Comparison of ENCODE assay signal across 21 mouse cellular contexts in the genomic region with DNA sequence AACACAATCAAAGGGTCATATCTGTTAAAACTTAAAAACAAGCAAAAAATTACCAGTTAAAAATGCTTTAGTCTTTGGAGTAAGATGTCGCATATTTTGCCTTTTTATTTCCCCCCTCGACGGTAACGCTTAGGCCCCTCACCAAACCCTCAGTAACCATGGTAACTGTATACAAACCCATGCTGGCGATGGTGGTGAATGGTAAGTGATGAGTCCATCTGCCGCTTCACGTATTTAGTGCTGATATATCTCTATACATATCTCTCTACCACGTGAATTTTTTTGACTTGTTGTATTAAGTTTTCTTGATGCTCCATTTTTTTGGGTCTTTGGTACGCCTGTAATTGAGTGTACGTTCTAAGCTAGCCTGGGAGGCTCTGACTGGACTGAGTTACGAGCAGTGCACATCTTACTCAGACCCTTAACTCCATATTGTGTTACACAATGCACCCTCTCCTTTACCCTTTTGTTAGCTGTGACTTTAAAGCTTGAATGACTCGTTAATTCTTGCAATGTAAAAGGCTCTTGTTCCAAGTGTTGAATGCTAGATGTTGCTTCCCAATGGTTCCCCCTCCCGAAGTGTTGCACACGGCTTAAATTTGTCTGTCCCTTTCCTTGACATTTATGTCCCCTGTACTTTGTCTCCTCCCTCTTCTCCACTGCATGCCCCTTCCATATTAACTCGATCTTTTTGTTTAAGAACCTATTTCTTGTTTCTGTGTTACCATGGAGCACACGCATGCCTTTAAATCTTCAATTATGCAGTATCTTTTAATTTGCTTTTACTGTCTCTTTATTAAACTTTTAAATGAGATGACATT.
DNase-seq lines count a peak whose midpoint lies in the region; ATAC-seq and TF ChIP-seq lines count a peak whose summit lies in the region.
"Had no signal": no experiment of that assay in that cellular context is flagged by ENCODE, and none has a peak within 500 bp of the region (broad histone marks: within the 10 kb centered on the region; RNA-seq: fewer than 3 reads in every experiment).

No protein-coding gene starts in this region.

- H3K27me3 ChIP-seq in forebrain, postnatal 0 days (ENCODE audit: insufficient read depth, low read length), result no peaks in the 10 kb centered on the region
- no peaks in the 10 kb centered on the region for H3K27me3 ChIP-seq in forebrain, embryonic 10.5 days (ENCODE audit: poor library complexity, severe bottlenecking)
- no peaks in the 10 kb centered on the region for H3K27me3 ChIP-seq in neural tube, embryonic 11.5 days (ENCODE audit: control insufficient read depth, insufficient read depth, low read length)
- no peaks in the 10 kb centered on the region for H3K27me3 ChIP-seq in neural tube, embryonic 14.5 days (ENCODE audit: control insufficient read depth, insufficient read depth, low read length)
- H3K27me3 ChIP-seq: heart, embryonic 15.5 days; intestine, embryonic 15.5 days had no signal

- peak; percentile 15 for DNase-seq in forebrain, postnatal 0 days
- DNase-seq in forebrain, embryonic 10.5 days (ENCODE audit: extremely low spot score, low spot score), result no peak
- DNase-seq in neural tube, embryonic 11.5 days (ENCODE audit: low spot score), result peak; percentile 35
- no peak for DNase-seq in neural tube, embryonic 10.5 days (ENCODE audit: extremely low spot score, low spot score)
- DNase-seq in embryo, embryonic 11 days, result peak; percentile 17
- DNase-seq in cerebellum, postnatal 4 days (ENCODE audit: low spot score in 2 of 2), result no peak
- no peak for DNase-seq in retina, embryonic 14.5 days (ENCODE audit: low spot score)
- DNase-seq: adrenal gland, postnatal 10 days; cerebellum, adult 11-12 months; cerebellum, adult 9-11 months; cerebellum, postnatal 36 days; gastrocnemius, postnatal 14 days; heart, adult 2 months; heart, postnatal 14 days had no signal

- no peak overlapping the region for H3K27ac ChIP-seq in forebrain, postnatal 0 days (ENCODE audit: low read depth, low read length)
- H3K27ac ChIP-seq in forebrain, embryonic 10.5 days, result no peak overlapping the region
- no peak overlapping the region for H3K27ac ChIP-seq in neural tube, embryonic 11.5 days (ENCODE audit: low read depth, low read length)
- H3K27ac ChIP-seq in neural tube, embryonic 14.5 days (ENCODE audit: low read depth, low read length), result no peak overlapping the region
- H3K27ac ChIP-seq: embryonic facial prominence, embryonic 10.5 days; heart, adult 2 months; heart, embryonic 15.5 days; hindbrain, embryonic 10.5 days; intestine, embryonic 15.5 days had no signal

- 47% methylated on average over 16 of the region's 16 CpGs for WGBS in forebrain, postnatal 0 days
- WGBS in forebrain, embryonic 10.5 days, result 77% methylated on average over 16 of the region's 16 CpGs
- 52% methylated on average over 16 of the region's 16 CpGs for WGBS in neural tube, embryonic 11.5 days
- 20% methylated on average over 16 of the region's 16 CpGs for WGBS in neural tube, embryonic 14.5 days

- H3K36me3 ChIP-seq in forebrain, postnatal 0 days (ENCODE audit: insufficient read depth), result no peaks in the 10 kb centered on the region
- H3K36me3 ChIP-seq in forebrain, embryonic 10.5 days (replicated peaks), result no peaks in the 10 kb centered on the region
- no peaks in the 10 kb centered on the region for H3K36me3 ChIP-seq in neural tube, embryonic 11.5 days (ENCODE audit: control insufficient read depth, insufficient read depth, low read length)
- H3K36me3 ChIP-seq in neural tube, embryonic 14.5 days (ENCODE audit: control insufficient read depth, insufficient read depth, low read length), result no peaks in the 10 kb centered on the region
- H3K36me3 ChIP-seq: embryonic facial prominence, embryonic 10.5 days; heart, embryonic 15.5 days; hindbrain, embryonic 10.5 days; intestine, embryonic 15.5 days had no signal

- no peak for TF ChIP-seq CTCF in forebrain, postnatal 0 days (IDR thresholded peaks at IDR 0.05; ENCODE audit: low read depth)

- H3K9me3 ChIP-seq in forebrain, postnatal 0 days (ENCODE audit: low read length), result no peaks in the 10 kb centered on the region
- no peaks in the 10 kb centered on the region for H3K9me3 ChIP-seq in forebrain, embryonic 10.5 days
- no peaks in the 10 kb centered on the region for H3K9me3 ChIP-seq in neural tube, embryonic 11.5 days (ENCODE audit: control insufficient read depth, low read length)
- no peaks in the 10 kb centered on the region for H3K9me3 ChIP-seq in neural tube, embryonic 14.5 days (ENCODE audit: control insufficient read depth, low read length)
- H3K9me3 ChIP-seq: embryonic facial prominence, embryonic 10.5 days; heart, embryonic 15.5 days; hindbrain, embryonic 10.5 days; intestine, embryonic 15.5 days had no signal

- H3K9ac ChIP-seq in forebrain, postnatal 0 days, result no peak overlapping the region
- H3K9ac ChIP-seq in neural tube, embryonic 11.5 days (ENCODE audit: low read length), result no peak overlapping the region
- H3K9ac ChIP-seq in neural tube, embryonic 14.5 days (replicated peaks; ENCODE audit: low read depth, low read length), result no peak overlapping the region
- H3K9ac ChIP-seq: heart, embryonic 15.5 days; intestine, embryonic 15.5 days had no signal

- no peak for ATAC-seq in forebrain, postnatal 0 days
- ATAC-seq in neural tube, embryonic 11.5 days (ENCODE audit: insufficient read depth, low FRiP score, low TSS enrichment), result peak; percentile 94
- peak; percentile 81 for ATAC-seq in neural tube, embryonic 14.5 days (ENCODE audit: low read depth)
- ATAC-seq: forebrain, embryonic 16.5 days; intestine, embryonic 15.5 days had no signal

- H3K4me3 ChIP-seq in forebrain, postnatal 0 days (ENCODE audit: low read depth, low read length), result no peak overlapping the region
- no peak overlapping the region for H3K4me3 ChIP-seq in forebrain, embryonic 10.5 days
- H3K4me3 ChIP-seq in neural tube, embryonic 11.5 days (ENCODE audit: low read depth, low read length), result no peak overlapping the region
- H3K4me3 ChIP-seq in neural tube, embryonic 14.5 days (ENCODE audit: low read depth, low read length), result no peak overlapping the region
- H3K4me3 ChIP-seq: embryonic facial prominence, embryonic 10.5 days; heart, adult 2 months; heart, embryonic 15.5 days; hindbrain, embryonic 10.5 days; intestine, embryonic 15.5 days had no signal

- H3K4me2 ChIP-seq in forebrain, postnatal 0 days (ENCODE audit: low read depth), result no peak overlapping the region
- no peak overlapping the region for H3K4me2 ChIP-seq in neural tube, embryonic 11.5 days (ENCODE audit: low read depth)
- H3K4me2 ChIP-seq in neural tube, embryonic 14.5 days (ENCODE audit: low read depth, low read length), result no peak overlapping the region
- H3K4me2 ChIP-seq: heart, embryonic 11.5 days; heart, embryonic 15.5 days; intestine, embryonic 15.5 days had no signal

- no peaks in the 10 kb centered on the region for H3K4me1 ChIP-seq in forebrain, postnatal 0 days (ENCODE audit: insufficient read depth)
- 0 out of 2 replicates have a peak, but pooled peaks cover 3% of the 10 kb centered on the region for H3K4me1 ChIP-seq in forebrain, embryonic 10.5 days
- H3K4me1 ChIP-seq in neural tube, embryonic 11.5 days (ENCODE audit: control insufficient read depth, insufficient read depth, low read length), result no peaks in the 10 kb centered on the region
- no peaks in the 10 kb centered on the region for H3K4me1 ChIP-seq in neural tube, embryonic 14.5 days (ENCODE audit: control insufficient read depth, insufficient read depth, low read length)
- H3K4me1 ChIP-seq: embryonic facial prominence, embryonic 10.5 days; heart, embryonic 15.5 days; intestine, embryonic 15.5 days had no signal

Comparison
In these comparisons a context has a peak if more than half of its experiments do, and no peak if none do; other contexts are left out.
1. DNase-seq: peak in forebrain, postnatal 0 days (single experiment), neural tube, embryonic 11.5 days (single experiment) and embryo, embryonic 11 days (single experiment); none in forebrain, embryonic 10.5 days (single experiment), neural tube, embryonic 10.5 days (single experiment), cerebellum, postnatal 4 days (0 of 2) and retina, embryonic 14.5 days (single experiment).